Mouse (Mus musculus) gastrocnemius, postnatal 36 days (tissue): ENCODE measurements around the gene Ston1. TPM values are rescaled to one million over a fixed set of nuclear protein-coding genes. Genes with fewer than 3 reads are reported as not detected.
A peak's percentile ranks its signal among the peaks of the same experiment; 100 is the strongest.

Source experiments
- DNase-seq, 2 experiments: peaks; one replicate each; pipeline ENCODE4 v3.0.0; 2022
- intact Hi-C: fragments of 180-260 bp; cut with DNase I; formaldehyde crosslinking; loops from one replicate; pipeline ENCODE4 v1.15.1; 2025
- total RNA-seq, 2 experiments: library from RNA; stranded (reverse); gene quantifications; 2 replicates each; pipeline ENCODE4 v1.2.3; 2021

Ston1 gene
- total RNA-seq, 2 experiments from 2014 or later: 6.0 to 6.1 TPM

DNA sequence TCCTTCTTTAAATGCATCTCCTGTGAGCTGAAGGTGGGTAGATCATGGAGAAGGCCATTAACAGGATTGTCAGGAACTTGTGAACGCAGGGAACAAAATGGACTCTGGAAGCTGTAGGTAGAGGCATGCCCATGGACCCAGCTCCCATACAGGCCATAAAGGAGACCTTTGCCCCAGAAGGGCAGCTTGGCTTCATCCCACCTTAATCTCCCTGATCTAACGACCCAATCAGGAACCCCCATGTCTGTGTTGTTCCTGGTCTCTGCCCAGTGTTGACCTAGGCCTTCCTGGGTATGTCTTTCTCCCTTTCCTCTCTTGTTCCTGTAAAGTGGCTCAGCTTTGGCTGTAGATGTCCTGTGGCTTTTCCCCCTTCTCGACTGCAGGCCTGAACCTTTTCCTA, 23.9 kb downstream of the Ston1 start:
- intact Hi-C loops: no loop called here
- no peak for DNase-seq

DNA sequence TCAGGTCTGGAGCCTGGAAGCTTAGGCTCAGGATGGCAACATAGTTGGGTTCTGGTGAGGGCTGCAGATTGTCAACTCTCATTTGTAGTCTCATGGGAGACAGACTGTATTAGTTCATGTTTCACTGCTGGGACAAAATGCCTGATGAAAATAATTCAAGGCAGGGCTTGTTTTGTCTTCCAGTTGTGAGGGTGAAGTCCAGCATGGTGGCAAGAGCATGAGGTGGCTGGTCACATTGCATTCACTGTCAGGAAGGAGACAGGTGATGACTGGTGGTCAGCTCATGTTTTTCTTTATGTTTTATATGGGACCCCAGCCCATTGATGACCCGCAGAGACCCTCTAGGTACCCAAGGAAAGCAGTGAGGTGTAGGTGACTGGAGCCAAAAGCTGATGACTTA, 25.2 kb downstream of the Ston1 start:
- intact Hi-C loops: no loop called here
- DNase-seq: no peak

DNA sequence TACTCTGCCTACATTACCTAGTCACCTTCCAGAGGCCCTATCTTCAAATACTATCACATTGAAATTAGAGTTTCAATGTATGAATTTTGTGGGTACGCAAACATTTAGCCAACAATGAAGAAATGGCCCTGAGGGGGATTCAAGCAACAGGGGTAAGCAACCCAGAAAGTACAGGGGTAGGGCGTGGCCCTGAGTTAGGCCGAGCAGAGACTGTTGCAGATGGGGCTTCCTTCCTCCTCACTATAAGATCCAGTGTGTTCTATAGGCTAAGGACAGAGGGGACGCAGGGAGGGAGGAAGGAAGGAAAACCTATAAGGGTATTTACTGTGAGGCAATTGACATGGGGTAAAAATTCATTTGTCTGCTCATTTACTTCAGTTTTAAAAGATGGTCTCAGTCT, 26.9 kb downstream of the Ston1 start:
- no peak for DNase-seq
- intact Hi-C loops: no loop called here

DNA sequence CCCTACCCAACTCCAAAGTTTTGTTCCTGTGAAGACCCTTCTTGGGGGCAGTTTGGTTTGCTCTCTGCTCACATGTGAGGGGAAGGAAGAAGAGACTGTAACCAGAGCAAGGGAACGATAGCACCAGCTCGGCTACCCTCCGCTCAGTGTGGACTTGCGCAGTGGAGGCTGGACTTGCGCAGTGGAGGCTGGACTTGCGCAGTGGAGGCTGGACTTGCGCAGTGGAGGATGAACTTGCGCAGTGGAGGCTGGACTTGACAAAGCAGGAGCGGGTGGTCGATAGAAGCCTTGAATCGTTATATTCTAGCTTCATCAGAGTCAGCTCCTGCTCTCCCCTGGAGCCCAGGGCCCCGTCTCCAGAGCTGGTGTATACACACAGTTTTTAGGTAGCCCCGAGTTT, 27.9 kb downstream of the Ston1 start:
- intact Hi-C loops: no loop called here
- no peak for DNase-seq

DNA sequence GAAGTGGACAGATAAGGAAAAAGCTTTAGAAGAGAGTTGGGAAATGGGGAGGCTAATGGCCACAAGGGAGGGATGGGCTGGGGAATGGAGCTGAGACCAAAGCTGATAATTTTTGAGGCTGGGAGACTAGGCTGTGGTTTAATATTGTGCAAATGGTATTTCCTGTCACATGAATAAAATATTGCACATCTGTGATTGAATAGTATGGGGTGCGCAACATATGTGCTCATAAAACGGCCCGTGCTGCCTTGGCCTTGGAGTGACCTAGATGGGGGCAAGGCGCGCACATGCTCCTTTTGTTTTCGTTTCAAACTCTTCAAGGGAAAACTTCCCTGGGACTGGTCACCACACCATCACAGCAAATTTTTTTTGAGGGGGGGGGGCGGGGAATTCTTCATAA, 28.4 kb downstream of the Ston1 start:
- intact Hi-C loops: no loop called here

DNA sequence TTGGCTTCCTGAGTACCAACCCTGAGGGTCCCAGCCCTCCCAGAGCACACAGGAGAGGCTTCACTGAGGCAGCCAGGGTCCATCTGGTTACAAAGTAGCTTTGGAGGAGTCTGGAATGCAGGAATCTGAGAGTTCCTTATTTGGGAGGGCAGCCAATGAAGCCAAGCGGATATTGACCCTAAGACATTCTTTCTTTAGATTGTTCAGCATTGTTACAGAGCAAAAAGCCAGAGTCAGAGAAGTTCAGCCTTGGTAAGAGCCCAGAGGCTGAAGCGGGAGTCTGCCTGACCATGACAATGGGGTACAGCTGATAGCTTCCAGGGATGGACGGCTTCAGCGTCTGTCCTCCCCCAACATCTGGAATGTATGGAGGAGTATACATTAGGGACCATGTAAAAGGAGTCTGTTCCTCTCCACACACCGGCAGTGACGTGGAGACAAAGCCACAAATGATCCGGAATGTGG, 28.9 kb downstream of the Ston1 start:
- DNase-seq: no peak
- intact Hi-C loops: no loop called here

More for the DNA sequence above, 28.4 kb downstream of the Ston1 start:
- no peak for DNase-seq

- no peak for DNase-seq
- intact Hi-C loops: no loop called here
Measured at GRCm38 (mm10) chr17:88627150-88627549, 29.7 kb downstream of the Ston1 start.

GRCm38 (mm10) chr17:88628676-88629380, 31.3 kb downstream of the Ston1 start:
- intact Hi-C loops: no loop called here
- DNase-seq: peak; percentile 29 to 66

- peak; percentile 31 for DNase-seq
- intact Hi-C loops: no loop called here
Measured at GRCm38 (mm10) chr17:88629381-88629759, 31.9 kb downstream of the Ston1 start.

DNA sequence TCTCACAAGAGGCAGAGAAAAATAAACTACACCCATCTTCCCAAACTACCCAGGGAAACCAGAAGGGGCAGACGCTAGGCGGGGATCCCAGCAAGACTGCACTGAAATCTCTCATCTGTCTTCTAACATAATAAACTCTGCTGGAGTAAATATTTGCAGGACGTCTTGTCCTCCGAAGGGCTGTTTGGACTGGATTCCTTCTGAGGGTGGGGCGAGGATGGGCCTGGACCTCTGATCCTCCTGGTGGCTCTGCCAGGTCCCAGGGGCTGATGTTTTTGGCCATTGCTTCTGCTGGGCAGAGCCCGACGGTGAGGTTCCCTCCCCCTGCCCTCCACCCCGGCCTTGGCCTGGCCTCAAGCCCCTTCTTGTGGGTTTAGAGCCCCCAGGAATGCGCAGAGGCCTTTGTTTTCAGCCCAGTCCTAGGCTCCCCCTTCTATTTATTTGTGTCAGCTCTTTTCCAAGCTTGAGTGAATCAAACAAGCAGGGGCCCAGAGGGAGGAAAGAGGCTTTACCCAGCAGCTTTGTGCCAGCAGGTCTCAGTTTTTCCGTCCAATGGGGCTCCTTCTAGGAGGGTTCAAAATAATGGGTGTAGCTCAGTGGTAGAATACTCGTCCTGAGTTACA, 32.6 kb downstream of the Ston1 start:
- intact Hi-C loops: no loop called here
- DNase-seq: peak; percentile 35 to 64

- DNase-seq: no peak
- intact Hi-C loops: no loop called here
Measured at GRCm38 (mm10) chr17:88630554-88630948, 33.1 kb downstream of the Ston1 start.

GRCm38 (mm10) chr17:88632631-88633030, 35.1 kb downstream of the Ston1 start:
- no peak for DNase-seq
- intact Hi-C loops: no loop called here

- no peak for DNase-seq
- intact Hi-C loops: loop anchor here (5.0 kb wide), 1 partner anchor 34 kb away; no protein-coding TSS in a partner anchor
Measured at GRCm38 (mm10) chr17:88636076-88636475, 38.6 kb downstream of the Ston1 start.

GRCm38 (mm10) chr17:88636587-88636986, 39.1 kb downstream of the Ston1 start:
- no peak for DNase-seq
- intact Hi-C loops: loop anchor here (5.0 kb wide), 1 partner anchor 34 kb away; no protein-coding TSS in a partner anchor

GRCm38 (mm10) chr17:88641012-88641411, 43.5 kb downstream of the Ston1 start:
- DNase-seq: peak in 1 of 2 experiments; percentile 57
- intact Hi-C loops: loop anchor here (2.0 to 5.0 kb wide), 2 partner anchors 110 to 384 kb away; partner anchors contain the start of gene Ppp1r21

GRCm38 (mm10) chr17:88641836-88642235, 44.4 kb downstream of the Ston1 start:
- DNase-seq: no peak
- intact Hi-C loops: loop anchor here (2.0 to 5.0 kb wide), 2 partner anchors 111 to 385 kb away; partner anchors contain the start of gene Ppp1r21

DNA sequence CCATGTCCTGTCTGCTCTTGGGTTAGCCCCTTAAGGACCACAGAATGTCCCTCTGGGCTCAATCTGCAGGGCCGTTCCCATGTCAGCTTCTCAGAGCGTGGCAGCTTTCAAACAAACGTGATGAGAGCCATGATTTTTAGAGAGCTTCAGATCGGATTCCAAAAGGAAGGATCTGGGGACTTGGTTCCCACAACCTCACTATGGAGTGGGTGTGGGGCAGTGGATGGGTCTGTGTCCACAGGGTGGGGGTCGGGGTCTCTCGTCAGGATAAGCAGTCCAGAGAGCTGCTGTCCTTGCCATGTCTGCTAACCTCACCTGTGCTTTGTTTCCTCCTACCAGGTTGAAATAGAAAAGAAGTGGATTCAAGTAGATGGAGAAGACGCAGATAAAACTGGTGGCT, 47.4 kb downstream of the Ston1 start:
- DNase-seq: no peak
- intact Hi-C loops: loop anchor here (5.0 kb wide), 1 partner anchor 388 kb away; no protein-coding TSS in a partner anchor

- intact Hi-C loops: no loop called here
- DNase-seq: no peak
Measured at GRCm38 (mm10) chr17:88645299-88645698, 47.8 kb downstream of the Ston1 start.

- no peak for DNase-seq
- intact Hi-C loops: no loop called here
Measured at GRCm38 (mm10) chr17:88647149-88647548, 49.7 kb downstream of the Ston1 start.

- DNase-seq: peak in 1 of 2 experiments; percentile 34
- intact Hi-C loops: loop anchor here (5.0 kb wide), 1 partner anchor 100 kb away; no protein-coding TSS in a partner anchor
Measured at GRCm38 (mm10) chr17:88652010-88652409, 54.5 kb downstream of the Ston1 start.

DNA sequence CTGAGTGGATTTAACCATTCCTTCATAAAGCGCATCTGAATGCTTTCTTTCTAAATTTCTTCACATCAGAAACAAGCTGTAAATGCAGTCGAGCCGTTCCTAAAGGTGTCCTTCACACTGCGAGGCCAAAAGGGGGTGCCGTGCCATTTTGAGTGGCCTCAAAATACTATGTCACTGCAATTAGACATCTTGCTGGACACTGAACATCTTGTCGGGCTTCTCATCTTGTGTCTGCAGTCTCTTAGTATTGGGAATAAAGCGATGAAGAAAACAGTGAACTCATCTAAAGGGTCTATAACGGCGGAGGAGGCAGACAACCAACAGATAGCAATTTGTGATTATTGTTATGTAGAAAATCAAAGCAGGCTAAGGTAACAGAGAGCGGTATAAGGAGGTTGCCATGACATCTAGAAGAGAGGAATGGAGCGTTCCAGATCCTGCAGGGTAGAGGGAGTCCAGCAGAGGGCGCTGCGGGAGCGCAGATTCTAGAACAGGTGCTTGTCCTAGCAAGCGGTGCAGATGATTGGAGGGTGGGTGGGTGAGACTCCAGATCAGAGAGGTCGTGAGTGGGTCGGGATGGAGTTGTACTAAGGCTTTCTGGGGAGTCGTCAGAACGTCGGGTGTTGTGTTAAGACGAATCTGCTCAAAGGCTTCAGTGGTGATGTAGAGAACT, 55.4 kb downstream of the Ston1 start:
- intact Hi-C loops: loop anchor here (5.0 kb wide), 1 partner anchor 99 kb away; no protein-coding TSS in a partner anchor
- peak; percentile 56 to 64 for DNase-seq
